Mouse (Mus musculus) B cell, adult 2 months (primary cell): Measurements from ENCODE around the gene Txnrd1.
A peak's percentile ranks its signal among the peaks of the same experiment; 100 is the strongest.

Experiments
- DNase-seq, 2 experiments: peaks; one replicate each; pipeline ENCODE4 v3.0.0; 2022

Txnrd1 gene

GRCm38 (mm10) chr10:82818661-82819060 lies 15.1 kb upstream of the Txnrd1 start:
- peak; percentile 19 to 22 for DNase-seq

GRCm38 (mm10) chr10:82823108-82823778 lies 10.5 kb upstream of the Txnrd1 start:
- DNase-seq: no peak

GRCm38 (mm10) chr10:82823779-82824177 lies 10.0 kb upstream of the Txnrd1 start:
- no peak for DNase-seq

GRCm38 (mm10) chr10:82824541-82824940 lies 9.2 kb upstream of the Txnrd1 start:
- no peak for DNase-seq

GRCm38 (mm10) chr10:82826516-82826915 lies 7.2 kb upstream of the Txnrd1 start:
- DNase-seq: no peak

- DNase-seq: no peak
Measured at GRCm38 (mm10) chr10:82835898-82836297, 2.1 kb downstream of the Txnrd1 start.

GRCm38 (mm10) chr10:82838390-82838789 lies 4.6 kb downstream of the Txnrd1 start:
- DNase-seq: no peak

- DNase-seq: no peak
Measured at GRCm38 (mm10) chr10:82844090-82844489, 10.3 kb downstream of the Txnrd1 start.

- DNase-seq: no peak
Measured at GRCm38 (mm10) chr10:82844731-82845130, 11.0 kb downstream of the Txnrd1 start.

GRCm38 (mm10) chr10:82847821-82848459 lies 14.2 kb downstream of the Txnrd1 start:
- DNase-seq: no peak

- no peak for DNase-seq
Measured at GRCm38 (mm10) chr10:82849686-82850353, 16.1 kb downstream of the Txnrd1 start.

GRCm38 (mm10) chr10:82850354-82850752 lies 16.6 kb downstream of the Txnrd1 start:
- DNase-seq: no peak

GRCm38 (mm10) chr10:82851751-82852150 lies 18.0 kb downstream of the Txnrd1 start:
- DNase-seq: no peak

GRCm38 (mm10) chr10:82858032-82858680 lies 24.4 kb downstream of the Txnrd1 start:
- no peak for DNase-seq

GRCm38 (mm10) chr10:82858691-82859532 lies 25.2 kb downstream of the Txnrd1 start:
- peak; percentile 75 for DNase-seq

- peak; percentile 19 to 31 for DNase-seq
Measured at GRCm38 (mm10) chr10:82859533-82859915, 25.8 kb downstream of the Txnrd1 start.

GRCm38 (mm10) chr10:82860181-82860928 lies 26.6 kb downstream of the Txnrd1 start:
- DNase-seq: peak; percentile 63 to 68

GRCm38 (mm10) chr10:82860929-82861315 lies 27.2 kb downstream of the Txnrd1 start:
- DNase-seq: peak; percentile 3 to 15

GRCm38 (mm10) chr10:82863106-82863680 lies 29.4 kb downstream of the Txnrd1 start:
- DNase-seq: no peak

- no peak for DNase-seq
Measured at GRCm38 (mm10) chr10:82863827-82864226, 30.1 kb downstream of the Txnrd1 start.

GRCm38 (mm10) chr10:82866356-82866755 lies 32.6 kb downstream of the Txnrd1 start, which contains the start of gene Eid3:
TSS of gene Eid3 (plus strand) at chr10:82866626.
- peak; percentile 31 to 44 for DNase-seq
